Mouse (Mus musculus) bone marrow, adult 2 months (tissue): Measurements from ENCODE around the gene Gzme.

ENCODE experiments used
- CTCF ChIP-seq: fragments of 200-500 bp; IDR thresholded peaks from 2 replicates; pipeline ENCODE4 v1.5.1; 2011; ENCODE audit warnings: low read length, control low read depth; ENCODE audit not compliant: control insufficient read depth, insufficient read depth
- POLR2A ChIP-seq: fragments of 200-500 bp; IDR thresholded peaks from 2 replicates; pipeline ENCODE4 v1.6.1; 2011; ENCODE audit warnings: low read depth, mild to moderate bottlenecking, control low read depth, low read length, borderline replicate concordance; ENCODE audit not compliant: control insufficient read depth

DNA sequence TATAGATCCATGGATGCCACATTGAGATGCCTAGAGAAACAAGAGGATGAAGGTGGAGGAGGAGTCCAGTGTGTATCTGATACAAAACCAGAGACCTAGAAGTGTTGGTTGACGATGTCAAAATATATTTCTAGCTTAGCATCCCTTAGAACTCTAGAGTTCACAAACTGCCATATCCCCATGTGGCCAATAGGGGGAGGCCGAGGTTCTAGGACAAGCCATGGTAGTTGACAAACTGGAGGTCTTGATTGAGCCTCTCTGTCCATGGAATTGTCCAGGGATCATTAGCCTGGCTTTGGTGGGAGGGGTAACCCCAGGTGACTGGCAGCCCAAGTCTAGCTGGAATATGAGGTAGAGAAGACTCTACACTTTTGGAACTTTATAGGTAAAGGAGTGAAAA, 34.9 kb upstream of the Gzme start:
- no peak for TF ChIP-seq CTCF
- no peak for TF ChIP-seq POLR2A
